Mouse (Mus musculus): ENCODE results near the gene Ptpru.
A peak's percentile ranks its signal among the peaks of the same experiment; 100 is the strongest.

The Ptpru gene

GRCm38 (mm10) chr4:131837872-131838524, at the start of gene Ptpru:
Gene Ptpru, minus strand, starts transcription at chr4:131838288.
- peak; percentile 87 for DNase-seq (ENCODE audit: low read depth, low spot score)

GRCm38 (mm10) chr4:131885376-131885775, 47.3 kb upstream of the Ptpru start:
- no peak for DNase-seq (ENCODE audit: low read depth, low spot score)

DNA sequence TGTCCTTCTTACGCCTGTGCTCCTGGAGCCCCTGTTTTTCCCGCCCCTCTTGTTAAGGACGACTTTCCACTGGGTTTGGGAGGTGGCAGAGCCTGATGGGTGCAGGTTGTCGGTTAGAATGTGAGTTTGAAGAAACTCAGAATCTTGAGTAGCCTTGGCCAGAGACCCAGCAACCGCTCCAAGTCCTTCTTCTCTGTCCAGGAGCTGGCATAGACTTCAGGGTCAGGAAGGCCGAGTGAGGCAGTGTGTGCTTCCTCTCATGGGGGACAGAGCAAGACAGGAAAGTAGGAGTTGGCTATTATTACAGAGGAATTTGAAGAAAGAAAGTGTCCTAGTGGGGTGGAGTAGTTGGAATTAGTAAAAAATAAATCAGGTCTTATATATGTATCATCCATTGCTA, 45.5 kb upstream of the Ptpru start:
- no peak for DNase-seq (ENCODE audit: low read depth, low spot score)

GRCm38 (mm10) chr4:131881306-131881705, 43.2 kb upstream of the Ptpru start:
- DNase-seq (ENCODE audit: low read depth, low spot score), result no peak

- DNase-seq (ENCODE audit: low read depth, low spot score), result no peak
These were observed 41.6 kb upstream of the Ptpru start for GRCm38 (mm10) chr4:131879692-131880091.

GRCm38 (mm10) chr4:131876836-131877235, 38.7 kb upstream of the Ptpru start:
- DNase-seq (ENCODE audit: low read depth, low spot score), result no peak

GRCm38 (mm10) chr4:131875242-131875641, 37.2 kb upstream of the Ptpru start:
- DNase-seq (ENCODE audit: low read depth, low spot score), result no peak

- no peak for DNase-seq (ENCODE audit: low read depth, low spot score)
These were observed 36.5 kb upstream of the Ptpru start for GRCm38 (mm10) chr4:131874567-131874966.

DNA sequence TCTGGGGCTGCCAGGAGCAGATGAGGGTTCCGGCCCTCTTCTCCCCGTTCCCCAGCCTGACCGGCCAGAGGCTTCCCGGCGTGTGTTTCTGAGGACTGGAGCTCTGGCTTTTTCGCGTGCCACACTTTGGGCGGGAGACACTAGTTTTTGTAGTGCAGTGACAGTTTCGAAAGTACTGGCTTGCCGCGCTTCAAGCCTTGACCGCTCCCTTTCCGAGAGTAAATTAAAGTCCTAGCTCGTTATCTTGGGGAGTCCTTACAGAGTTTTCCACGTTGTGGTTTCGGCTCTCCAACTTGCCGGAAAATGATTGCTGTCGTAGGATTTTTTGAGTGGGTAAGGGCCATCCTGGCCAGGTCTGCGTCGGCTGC, 36.1 kb upstream of the Ptpru start:
- DNase-seq (ENCODE audit: low read depth, low spot score), result no peak

DNA sequence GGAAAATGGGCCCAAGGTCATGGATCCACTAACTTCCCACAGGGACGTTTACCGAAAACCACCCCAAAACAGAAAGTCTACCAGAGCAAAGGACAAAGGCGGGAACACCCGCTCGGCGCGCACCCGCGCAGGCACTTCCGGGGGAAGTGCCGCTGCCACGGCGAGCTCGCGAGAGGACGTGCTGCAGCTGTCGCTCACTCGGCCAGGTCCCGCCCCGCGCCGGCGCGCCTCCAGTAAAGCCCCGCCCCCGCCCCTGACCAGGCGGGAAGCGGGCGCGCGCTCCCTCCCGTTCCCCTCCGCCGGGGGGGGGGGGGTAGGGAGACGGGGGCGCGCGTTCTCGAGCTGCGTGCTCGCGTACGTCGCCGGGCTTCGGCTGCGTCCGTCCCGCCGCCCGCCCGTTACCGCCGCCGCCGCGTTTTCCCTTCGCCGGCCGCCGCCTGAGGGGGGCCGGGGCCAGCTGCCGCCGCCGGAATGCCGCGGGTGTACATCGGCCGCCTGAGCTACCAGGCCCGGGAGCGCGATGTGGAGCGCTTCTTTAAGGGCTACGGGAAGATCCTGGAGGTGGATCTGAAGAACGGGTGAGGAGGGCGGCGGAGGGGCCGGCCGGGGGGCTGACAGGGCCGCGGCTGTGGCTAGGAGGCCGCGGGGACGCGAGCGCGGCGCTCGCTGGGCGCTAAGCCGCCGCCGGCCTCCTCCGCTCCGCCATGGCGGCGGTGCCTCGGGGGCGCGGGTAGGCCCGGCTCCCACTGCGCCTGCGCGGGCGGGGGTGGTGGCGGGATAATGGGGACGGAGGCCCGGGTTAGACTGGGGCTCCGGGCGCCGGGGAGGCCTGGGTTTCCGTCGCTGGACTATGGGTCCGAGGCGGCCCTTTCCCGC, 35.4 kb upstream of the Ptpru start, which contains the start of gene Srsf4:
TSS of gene Srsf4 (plus strand) at position 325 of the 876 bp plus-strand sequence.
- peak; percentile 98 for DNase-seq (ENCODE audit: low read depth, low spot score)

DNA sequence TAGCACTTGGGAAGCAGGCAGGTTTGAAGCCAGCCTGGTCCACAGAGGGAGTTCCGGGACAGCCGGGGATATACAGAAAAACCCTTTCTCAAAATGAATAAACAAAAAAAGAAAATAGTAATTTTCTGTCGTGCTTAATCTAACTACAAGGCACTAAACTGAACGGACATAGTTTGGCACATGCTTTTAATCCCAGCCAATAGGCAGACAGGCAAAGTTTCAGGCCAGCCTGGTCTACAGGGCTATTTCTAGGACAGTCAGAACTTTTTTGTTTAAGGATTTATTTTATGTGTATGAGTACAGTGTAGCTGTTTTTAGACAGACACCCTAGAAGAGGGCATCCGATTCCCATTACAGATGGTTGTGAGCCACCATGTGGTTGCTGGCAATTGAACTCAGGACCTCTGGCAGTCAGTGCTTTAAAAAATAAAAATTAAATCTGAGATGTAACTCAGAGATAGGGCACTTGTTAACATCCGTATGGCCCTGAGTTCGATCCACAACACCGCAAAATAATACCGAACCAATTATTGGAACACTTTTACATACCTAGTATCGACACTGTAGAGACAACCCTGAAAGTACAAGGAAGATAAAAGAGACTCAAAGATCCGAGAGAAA, 34.7 kb upstream of the Ptpru start:
- no peak for DNase-seq (ENCODE audit: low read depth, low spot score)

DNA sequence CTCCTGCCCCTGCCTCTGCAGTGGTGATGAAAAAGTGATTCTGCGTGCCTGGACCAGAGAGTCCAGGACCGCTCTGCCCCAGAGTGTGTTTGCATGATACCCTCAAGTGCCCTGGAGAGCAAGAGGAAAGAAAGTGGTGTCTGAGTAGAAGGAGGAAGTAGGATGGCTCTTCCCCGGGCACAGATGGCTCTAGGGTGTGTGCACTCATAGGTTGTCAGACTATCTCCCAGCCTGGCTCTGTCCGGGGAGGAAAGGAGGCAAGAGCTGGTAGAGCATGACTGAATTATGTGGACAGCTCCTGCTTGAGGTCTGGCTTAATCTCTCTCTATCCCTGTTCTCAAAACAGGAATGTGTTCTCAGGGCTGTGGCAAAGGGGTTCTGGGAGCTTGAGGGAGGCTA, 23.3 kb upstream of the Ptpru start:
- DNase-seq (ENCODE audit: low read depth, low spot score), result no peak

- DNase-seq (ENCODE audit: low read depth, low spot score), result peak; percentile 85
These were observed 22.6 kb upstream of the Ptpru start for GRCm38 (mm10) chr4:131860492-131861340.

DNA sequence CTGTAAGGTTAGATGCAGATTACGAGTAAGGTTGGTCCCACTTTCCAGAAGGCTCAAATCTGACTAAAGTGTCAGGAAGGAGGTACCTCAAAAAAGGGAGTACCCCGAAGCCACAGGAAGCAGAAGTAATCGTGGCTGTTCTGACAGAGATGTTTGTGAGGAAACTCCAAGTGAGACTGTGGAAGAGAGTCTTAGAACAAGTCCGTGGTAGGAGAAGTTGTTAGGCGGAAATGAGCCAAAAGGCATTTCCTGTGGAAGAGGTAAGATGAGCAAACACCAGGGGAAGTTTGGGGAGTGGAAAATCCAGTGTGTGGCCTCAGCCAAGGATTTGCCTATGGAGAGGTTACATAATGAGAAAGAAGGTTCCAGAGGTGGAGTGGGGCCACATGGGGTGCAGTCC, 16.9 kb upstream of the Ptpru start:
- no peak for DNase-seq (ENCODE audit: low read depth, low spot score)

- DNase-seq (ENCODE audit: low read depth, low spot score), result no peak
These were observed 12.0 kb upstream of the Ptpru start for GRCm38 (mm10) chr4:131849986-131850638.

DNA sequence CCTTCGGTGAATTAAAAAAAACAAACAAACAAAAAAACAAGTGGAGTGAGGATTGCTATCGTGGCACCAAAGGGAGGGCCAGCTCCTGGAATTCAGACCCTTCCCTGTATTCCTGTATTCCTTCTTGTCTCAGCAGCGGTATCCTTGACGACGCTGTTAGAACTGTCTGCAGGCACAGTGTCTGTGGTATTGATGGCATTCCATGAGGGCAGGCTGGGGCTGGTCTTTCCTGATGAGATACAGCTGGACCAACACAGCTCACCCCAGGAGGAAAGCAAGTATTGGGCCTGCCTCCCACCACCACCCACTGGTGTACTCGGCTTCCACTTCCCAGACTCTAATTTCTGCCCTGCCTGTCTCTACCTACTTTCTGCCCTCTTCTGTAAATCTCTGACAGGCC, 10.0 kb upstream of the Ptpru start:
- peak; percentile 78 for DNase-seq (ENCODE audit: low read depth, low spot score)

DNA sequence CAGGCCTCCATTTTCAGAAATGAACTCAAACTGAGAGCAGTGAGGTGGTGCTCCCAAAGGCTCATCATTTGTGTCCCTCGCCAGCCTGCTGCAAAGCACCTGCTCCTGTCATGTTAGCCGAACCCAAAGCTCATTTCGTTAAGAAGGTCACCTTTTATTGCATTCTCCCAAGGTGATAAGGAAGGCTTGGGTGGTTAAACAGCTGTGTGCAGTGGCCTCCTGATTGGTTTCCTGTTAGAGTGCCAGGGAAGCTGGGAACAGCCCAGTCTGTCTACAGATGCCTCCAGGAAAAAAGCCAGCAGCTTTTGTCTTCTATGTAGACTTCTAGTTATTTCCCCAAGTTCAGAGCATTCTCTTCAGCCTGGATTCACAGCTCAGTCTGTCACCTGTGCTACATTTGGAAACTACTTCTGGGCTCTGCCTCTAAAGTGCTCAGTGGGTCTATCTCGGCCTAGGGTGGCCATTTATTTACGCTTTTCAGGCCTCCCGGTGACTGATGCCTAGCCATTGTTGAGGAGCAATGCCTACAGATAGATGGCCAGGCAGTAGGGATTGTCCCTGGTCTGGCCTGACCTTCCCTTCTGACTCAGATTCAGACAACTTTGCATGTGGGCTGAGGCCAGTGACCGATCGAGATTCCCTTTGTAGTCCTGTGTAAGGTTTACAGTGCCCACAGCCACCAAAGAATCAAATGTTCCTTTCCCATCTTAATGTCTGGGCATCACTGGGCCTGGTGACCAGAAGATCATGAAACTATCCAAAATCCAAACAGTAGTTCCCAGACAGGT, 8.1 kb upstream of the Ptpru start:
- DNase-seq (ENCODE audit: low read depth, low spot score), result no peak

DNA sequence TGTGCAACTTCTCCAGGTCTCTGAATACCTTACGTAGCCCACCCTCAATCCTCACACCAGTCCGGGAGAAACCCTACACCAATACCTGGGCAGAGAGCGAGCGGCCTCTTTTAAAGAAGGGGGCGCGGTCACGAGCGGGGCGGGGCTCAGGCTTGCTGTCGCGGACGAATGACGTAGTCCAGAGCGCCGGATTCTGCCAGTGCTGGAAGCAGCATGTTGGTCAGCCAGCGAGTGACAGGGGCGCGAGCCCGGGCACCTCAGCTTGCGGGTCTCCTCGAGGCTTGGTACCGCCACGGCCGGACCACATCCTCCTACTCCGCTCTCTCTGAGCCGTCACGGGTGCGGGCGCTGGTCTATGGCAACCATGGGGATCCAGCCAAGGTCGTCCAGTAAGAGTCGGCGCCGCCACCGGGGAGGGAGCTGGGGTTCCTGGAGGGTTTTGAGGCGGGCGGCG, 5.2 kb upstream of the Ptpru start, which contains the start of gene Mecr:
TSS of gene Mecr (plus strand) at position 181 of the 454 bp plus-strand sequence.
- DNase-seq (ENCODE audit: low read depth, low spot score), result peak; percentile 93

DNA sequence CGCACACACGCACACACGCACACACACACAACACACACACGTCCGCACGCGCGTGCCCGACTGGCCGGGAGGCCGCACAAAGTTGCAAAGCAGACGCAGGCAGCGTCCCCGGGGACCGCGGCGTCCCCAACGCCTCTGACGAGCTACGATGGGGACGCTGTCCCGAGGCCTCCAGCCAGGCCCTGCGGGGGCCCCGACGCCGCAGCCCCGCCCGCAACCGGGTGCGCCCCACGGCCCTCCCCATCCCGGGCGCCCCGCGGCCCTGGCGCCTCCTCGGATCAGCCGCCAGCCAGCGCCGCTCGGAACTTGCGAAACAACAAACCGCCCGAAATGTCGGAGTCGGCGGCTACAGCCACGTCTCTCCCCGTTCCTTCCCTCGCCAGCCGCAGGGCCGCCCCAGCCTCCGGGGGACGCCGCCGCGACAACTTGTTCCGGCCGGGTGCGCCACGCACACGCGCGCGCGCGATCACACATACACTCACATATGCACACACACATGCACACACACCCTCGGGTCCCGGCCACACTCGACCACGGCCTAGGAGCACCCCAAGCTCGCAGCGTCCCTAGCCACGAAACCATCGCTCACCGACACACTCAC, 1.1 kb downstream of the Ptpru start:
- DNase-seq (ENCODE audit: low read depth, low spot score), result no peak
